Mouse (Mus musculus): Measurements from ENCODE around the gene Gm49369.
A peak's percentile ranks its signal among the peaks of the same experiment; 100 is the strongest.

Gm49369 gene

GRCm38 (mm10) chr7:142394261-142395190 is 12.1 kb upstream of the Gm49369 start:
- no peak for DNase-seq (ENCODE audit: low read depth, low spot score)

DNA sequence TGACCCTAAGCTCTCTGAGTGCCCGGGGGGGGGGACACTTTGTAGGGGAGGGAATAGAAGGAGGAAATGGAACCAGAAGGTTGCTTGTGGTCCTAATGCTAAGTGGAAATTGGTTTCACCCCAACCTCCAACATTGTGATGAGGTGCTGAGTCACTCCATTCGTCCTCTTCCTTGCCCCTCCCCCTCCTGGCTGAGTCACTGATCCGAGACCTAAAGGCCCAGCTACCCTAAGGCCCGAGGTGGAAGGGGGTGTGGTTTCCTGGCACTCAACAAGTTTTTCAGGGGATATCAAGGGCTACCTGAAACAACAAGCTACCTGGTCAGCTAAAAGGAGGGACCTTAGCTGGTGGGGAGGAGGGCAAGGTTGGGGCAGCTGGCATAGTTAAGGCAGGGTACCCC is 10.7 kb upstream of the Gm49369 start:
- DNase-seq (ENCODE audit: low read depth, low spot score): peak; percentile 56

DNA sequence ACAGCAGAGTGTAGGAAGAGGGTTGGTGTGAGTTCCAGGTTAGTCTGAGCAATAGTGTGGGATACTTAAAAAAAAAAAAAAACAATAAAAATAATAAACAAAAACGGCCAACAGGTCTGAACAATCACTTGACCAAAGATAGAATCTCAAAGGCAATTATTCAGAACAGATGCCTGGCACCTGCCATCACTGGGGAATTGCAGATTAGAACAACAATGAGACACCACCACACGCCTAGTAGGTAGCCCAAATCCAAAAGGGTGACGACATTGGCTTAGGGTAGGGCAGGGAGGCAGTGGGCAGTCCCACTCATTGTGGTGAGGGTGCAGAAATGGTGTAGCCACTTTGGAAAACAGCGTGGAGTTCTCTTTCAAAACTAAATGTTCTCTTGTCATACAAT is 9.1 kb upstream of the Gm49369 start:
- no peak for DNase-seq (ENCODE audit: low read depth, low spot score)

- DNase-seq (ENCODE audit: low read depth, low spot score): no peak
These were observed 8.6 kb upstream of the Gm49369 start for GRCm38 (mm10) chr7:142391108-142391507.

- no peak for DNase-seq (ENCODE audit: low read depth, low spot score)
These were observed 7.6 kb upstream of the Gm49369 start for GRCm38 (mm10) chr7:142389961-142390650.

DNA sequence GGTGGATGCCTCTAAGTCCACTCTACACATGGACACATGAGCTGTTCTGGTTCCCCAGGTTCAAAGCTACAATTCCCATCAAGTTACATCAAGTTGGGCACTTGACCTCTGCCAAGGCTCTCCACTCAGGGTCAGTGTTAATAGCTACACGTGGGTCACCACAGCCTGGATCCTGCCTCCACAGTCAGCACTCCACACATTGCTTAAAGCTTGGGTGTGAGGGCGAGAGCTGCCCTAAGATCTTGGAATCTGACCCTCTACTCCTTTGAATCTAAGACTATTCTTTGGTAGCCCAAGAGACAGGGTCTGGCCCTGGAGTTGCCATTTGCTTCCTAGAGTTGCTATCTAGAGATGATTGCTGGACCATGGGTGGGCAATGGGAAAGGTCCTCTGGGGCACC is 6.3 kb upstream of the Gm49369 start:
- no peak for DNase-seq (ENCODE audit: low read depth, low spot score)

GRCm38 (mm10) chr7:142388198-142388597 is 5.7 kb upstream of the Gm49369 start:
- no peak for DNase-seq (ENCODE audit: low read depth, low spot score)

DNA sequence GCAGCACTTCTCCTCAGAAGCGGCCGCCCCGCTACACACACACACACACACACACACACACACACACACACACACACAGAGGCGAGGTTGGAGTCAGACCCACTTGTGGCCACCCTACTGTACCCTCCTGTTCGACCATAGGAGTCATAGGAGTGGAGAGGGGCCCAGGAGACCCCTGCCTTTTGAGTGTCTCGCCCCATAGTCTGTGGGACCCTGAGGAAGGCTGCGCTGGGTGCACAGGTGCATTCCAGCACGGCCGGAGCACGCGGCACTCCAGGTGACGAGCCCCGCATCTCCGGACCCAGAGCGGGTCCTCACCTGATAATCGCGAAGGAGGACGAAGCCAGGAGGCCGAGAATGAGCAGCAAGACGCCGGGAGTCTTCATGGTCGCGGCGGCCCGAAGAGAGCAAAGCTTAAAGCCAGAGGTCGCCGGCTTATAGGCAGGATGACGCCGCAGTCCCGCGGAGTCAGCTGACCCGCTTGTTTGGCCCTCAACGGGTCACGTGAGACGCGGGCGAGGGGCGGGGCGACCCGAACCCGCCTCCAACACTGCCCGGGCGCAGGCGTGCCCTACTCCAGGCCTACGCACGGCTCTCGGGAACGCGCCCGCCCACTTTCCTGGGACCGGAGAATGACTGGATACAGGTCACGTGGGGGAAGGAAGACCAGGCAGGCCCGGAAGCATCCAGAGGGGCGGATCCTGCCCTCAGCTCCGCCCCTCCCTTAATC is 5.1 kb upstream of the Gm49369 start, which contains the start of gene Ctsd:
Ctsd (minus strand) TSS at position 620 of the 730 bp plus-strand sequence.
- peak; percentile 92 for DNase-seq (ENCODE audit: low read depth, low spot score)

GRCm38 (mm10) chr7:142386621-142387201 is 4.2 kb upstream of the Gm49369 start:
- no peak for DNase-seq (ENCODE audit: low read depth, low spot score)

- DNase-seq (ENCODE audit: low read depth, low spot score): no peak
These were observed 3.4 kb upstream of the Gm49369 start for GRCm38 (mm10) chr7:142385742-142386403.

GRCm38 (mm10) chr7:142384306-142384705 is 1.8 kb upstream of the Gm49369 start:
- no peak for DNase-seq (ENCODE audit: low read depth, low spot score)

GRCm38 (mm10) chr7:142381175-142381574 is 1.3 kb downstream of the Gm49369 start:
- peak; percentile 74 for DNase-seq (ENCODE audit: low read depth, low spot score)

DNA sequence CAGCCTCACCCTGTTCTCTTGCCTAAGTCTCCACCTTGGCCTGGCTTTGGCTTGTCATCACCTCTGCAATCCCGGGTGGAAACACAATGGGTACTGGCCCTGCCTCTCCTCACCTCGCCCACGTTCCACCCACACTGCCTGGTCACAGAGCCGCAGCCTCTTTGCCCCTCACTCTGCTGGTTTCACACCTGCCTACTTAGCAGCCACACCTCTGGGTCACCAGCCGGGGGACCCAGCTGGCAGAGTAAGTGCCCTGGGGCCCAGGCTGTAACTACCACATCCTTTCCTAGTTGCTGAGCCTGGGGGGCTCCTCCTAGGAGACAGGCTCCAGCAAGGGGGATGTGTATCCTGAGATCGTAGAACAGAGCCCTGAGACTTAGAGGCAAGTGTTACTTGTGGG is 3.3 kb downstream of the Gm49369 start:
- peak; percentile 65 for DNase-seq (ENCODE audit: low read depth, low spot score)

DNA sequence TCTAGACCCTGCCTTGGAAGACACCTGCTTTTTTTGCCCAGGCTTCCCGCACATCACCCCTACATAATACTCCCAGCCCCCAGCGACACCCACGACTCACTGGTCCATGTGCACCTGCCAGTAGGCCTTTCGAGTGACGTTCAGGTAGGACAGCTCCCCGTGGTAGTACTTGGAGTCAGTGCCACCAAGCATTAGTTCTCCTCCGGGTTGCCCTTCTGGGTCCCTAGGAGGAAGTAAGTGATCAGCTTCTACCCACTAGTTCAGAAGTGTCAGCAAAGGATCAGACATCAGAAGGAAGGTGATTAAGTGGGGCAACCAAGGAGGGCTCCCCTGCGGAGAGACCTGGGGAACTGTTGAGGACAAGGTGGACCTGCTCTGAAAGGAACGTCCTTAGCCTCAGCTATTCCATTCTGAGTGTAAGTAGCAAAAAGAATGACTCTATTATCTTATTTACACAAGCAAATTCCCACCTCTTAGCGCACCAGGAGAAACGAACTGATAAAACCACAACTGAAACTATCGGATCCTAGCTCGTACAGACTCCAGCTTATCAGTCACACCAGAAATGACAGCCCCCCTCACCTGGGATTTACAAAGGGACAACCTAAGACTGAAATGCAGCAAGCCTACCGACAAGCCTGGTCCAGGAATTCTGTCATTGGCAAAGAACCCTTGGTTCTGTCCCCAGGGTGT is 5.1 kb downstream of the Gm49369 start:
- DNase-seq (ENCODE audit: low read depth, low spot score): no peak

DNA sequence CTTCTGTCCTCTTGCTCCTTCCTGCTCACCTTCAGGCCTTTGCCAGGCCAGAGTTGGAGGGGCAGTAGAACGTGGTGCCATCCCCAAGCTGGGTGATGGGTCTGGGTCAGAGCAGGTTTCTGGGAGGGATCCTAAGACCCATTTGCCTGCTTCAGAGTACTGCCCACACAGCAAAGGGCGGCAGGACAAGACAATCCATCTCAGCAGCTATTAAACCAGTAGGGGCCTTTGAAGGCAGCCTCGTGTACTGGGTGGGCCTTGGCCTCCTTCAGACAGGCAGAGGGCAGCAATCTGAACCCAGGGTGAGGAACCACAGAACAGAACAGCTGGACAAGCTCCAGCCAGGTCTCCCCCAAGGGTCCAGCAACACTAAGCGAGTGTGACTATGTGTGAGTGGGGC is 6.4 kb downstream of the Gm49369 start:
- DNase-seq (ENCODE audit: low read depth, low spot score): no peak

DNA sequence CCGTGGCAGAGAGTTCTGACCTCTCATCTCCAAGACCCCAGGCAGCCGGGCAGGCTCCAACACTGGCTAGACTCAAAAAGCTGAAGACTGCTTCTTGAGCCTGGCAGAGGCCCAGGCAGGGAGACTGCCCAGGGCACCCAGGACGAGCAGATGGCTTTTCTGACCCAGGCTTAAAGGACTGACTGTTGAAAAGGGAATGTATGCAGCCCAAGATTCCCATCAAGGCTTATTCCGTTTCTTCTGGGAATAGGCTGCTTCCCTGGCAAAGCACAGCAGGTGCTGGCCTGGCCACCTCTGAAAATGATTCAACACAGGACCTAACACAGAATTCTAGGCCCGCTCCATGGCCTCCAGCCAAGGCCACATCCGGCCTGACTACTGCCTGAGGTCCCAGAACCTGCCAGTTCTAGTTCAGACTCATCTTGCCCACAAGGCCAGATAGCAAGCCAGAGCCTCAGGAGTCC is 7.2 kb downstream of the Gm49369 start:
- DNase-seq (ENCODE audit: low read depth, low spot score): no peak

DNA sequence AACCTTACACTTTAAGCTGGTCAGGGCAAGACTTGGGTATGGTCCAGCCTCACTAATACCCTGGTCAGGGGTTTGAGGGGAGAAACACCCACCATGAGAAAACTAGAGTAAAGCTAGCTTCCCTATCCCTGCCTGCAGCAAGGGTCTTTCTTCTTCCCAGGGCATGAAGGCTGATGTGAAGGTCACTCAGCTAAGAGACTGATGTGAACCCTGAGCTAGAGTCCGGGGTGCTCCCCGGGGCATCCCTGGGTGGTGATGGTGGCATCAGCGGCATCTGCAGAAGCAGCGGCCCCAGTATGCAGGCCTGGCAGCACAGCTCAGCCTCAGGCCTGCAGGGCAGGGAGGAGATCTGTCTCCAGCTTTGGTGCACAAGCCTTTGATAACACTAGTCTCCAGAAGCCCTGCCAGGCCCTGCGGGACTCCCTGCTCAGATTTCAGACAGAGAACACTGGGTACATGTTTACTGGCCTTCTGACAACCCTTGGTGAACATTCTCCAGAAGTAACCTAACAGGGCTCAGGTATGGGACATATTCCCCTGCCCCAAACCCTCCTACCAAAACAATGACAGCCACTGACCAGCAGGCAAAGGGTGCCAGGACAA is 8.0 kb downstream of the Gm49369 start:
- no peak for DNase-seq (ENCODE audit: low read depth, low spot score)

DNA sequence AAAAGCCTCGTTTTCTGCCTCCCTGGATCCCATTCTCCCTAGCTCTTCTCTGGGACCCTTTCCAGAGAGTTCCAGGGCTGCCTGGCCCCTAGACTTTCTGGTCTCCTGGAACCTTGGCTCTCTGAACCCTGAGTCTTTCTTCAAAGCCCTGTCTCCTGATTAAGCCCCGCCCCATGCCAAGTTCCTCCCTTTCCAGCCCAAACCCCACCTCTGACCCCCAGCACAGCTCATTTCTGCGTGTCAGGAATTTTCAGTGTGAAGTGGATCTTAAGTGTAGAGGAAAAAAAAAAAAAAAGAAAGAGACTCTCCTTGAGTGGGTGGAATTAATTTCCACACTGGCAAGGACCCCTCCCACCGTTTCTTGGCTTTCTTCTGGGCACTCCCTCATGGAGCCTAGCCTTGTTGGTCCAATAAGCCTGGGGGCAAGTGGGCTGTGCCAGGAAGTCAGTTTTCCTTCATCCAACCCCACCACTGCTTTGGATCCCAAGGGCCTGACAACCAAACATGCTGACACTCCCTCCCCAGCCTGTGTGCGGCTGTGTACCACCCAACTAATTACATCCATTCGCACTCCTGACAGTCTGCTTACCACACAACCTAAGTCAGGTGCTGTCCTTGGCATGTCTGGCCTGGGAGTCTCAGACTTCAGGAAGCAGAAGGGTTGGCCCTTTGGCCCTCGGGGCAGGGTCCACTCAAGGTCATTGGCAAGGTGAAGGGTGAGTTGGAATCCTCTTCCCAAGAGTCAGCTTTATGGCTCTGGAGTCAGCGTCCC is 8.6 kb downstream of the Gm49369 start, which contains the start of gene Ifitm10:
Ifitm10 (minus strand) TSS at position 113 of the 772 bp plus-strand sequence.
- DNase-seq (ENCODE audit: low read depth, low spot score): no peak

- no peak for DNase-seq (ENCODE audit: low read depth, low spot score)
These were observed 9.4 kb downstream of the Gm49369 start for GRCm38 (mm10) chr7:142373039-142373438.
